ENCODE assay signal across 22 mouse cellular contexts in the genomic region with DNA sequence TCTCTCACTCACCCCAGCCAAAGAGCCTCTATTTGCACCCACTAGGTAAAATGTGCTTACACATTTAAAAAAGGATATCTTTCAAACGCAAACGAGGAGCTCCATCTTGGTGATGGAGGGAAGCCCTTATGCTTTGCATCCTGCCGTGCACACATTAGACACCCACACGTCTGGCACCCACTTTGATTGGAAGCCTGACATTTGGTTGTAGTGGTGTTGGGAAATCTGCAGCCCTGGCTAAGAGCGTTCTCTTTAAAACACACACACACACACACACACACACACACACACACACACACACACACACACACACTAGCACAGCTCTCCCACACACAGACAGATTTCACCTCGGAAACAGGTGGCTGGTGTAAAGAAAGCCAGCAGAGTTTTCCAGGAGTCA. TPM values are rescaled to one million over a fixed set of nuclear protein-coding genes. Genes with fewer than 3 reads are reported as not detected.
A peak's percentile ranks its signal among the peaks of the same experiment; 100 is the strongest.
DNase-seq lines count a peak whose midpoint lies in the region; ATAC-seq lines count a peak whose summit lies in the region.
"Had no signal": no experiment of that assay in that cellular context is flagged by ENCODE, and none has a peak within 500 bp of the region (broad histone marks: within the 10 kb centered on the region; RNA-seq: fewer than 3 reads in every experiment).

No protein-coding gene starts in this region.

- 92% methylated on average over 6 of the region's 6 CpGs for WGBS in midbrain, embryonic 11.5 days

- no peak overlapping the region for H3K27ac ChIP-seq in midbrain, embryonic 11.5 days (ENCODE audit: low read depth, low read length)
- H3K27ac ChIP-seq: forebrain, embryonic 13.5 days; midbrain, embryonic 10.5 days; neural tube, embryonic 13.5 days; stomach, embryonic 15.5 days had no signal

- DNase-seq in frontal cortex, postnatal 14 days (ENCODE audit: low spot score in 2 of 2), result peak; percentile 16 to 46
- DNase-seq in layer of hippocampus, adult 9-10 months (ENCODE audit: low spot score), result peak; percentile 76
- peak; percentile 19 to 73 for DNase-seq in left cerebral cortex, adult 9 months (ENCODE audit: low spot score in 2 of 2)
- peak; percentile 39 for DNase-seq in right cerebral cortex, postnatal 14 days
- no peak for DNase-seq in midbrain, embryonic 11.5 days (ENCODE audit: low spot score, missing footprints)
- DNase-seq in kidney, postnatal 10 days, result no peak
- DNase-seq in gastrocnemius, postnatal 10 days, result no peak
- DNase-seq in ovary, postnatal 10 days (ENCODE audit: low spot score), result no peak
- DNase-seq: adrenal gland, postnatal 25 days; cerebellum, postnatal 25 days; kidney, adult 9 months; kidney, postnatal 4 days; liver; lung, adult 2 months; lung, postnatal 4 days; spleen, adult 18-20 months; thymus, postnatal 25 days had no signal

- no peaks in the 10 kb centered on the region for H3K4me1 ChIP-seq in midbrain, embryonic 11.5 days (ENCODE audit: control insufficient read depth, insufficient read depth, low read length)
- H3K4me1 ChIP-seq: forebrain, embryonic 13.5 days; midbrain, embryonic 10.5 days; neural tube, embryonic 13.5 days; stomach, embryonic 15.5 days had no signal

- H3K9ac ChIP-seq in midbrain, embryonic 11.5 days (ENCODE audit: low read length), result no peak overlapping the region
- H3K9ac ChIP-seq: forebrain, embryonic 13.5 days; neural tube, embryonic 13.5 days; stomach, embryonic 15.5 days had no signal

- H3K4me2 ChIP-seq in midbrain, embryonic 11.5 days, result no peak overlapping the region
- H3K4me2 ChIP-seq: forebrain, embryonic 13.5 days; neural tube, embryonic 13.5 days; stomach, embryonic 15.5 days had no signal

- H3K36me3 ChIP-seq in midbrain, embryonic 11.5 days (ENCODE audit: control insufficient read depth, insufficient read depth, low read length), result no peaks in the 10 kb centered on the region
- H3K36me3 ChIP-seq: midbrain, embryonic 10.5 days; neural tube, embryonic 13.5 days; stomach, embryonic 15.5 days had no signal

- H3K9me3 ChIP-seq in midbrain, embryonic 11.5 days (ENCODE audit: control insufficient read depth, low read length), result no peaks in the 10 kb centered on the region
- H3K9me3 ChIP-seq: forebrain, embryonic 13.5 days; midbrain, embryonic 10.5 days; neural tube, embryonic 13.5 days; stomach, embryonic 15.5 days had no signal

- no peaks in the 10 kb centered on the region for H3K27me3 ChIP-seq in midbrain, embryonic 11.5 days (ENCODE audit: control insufficient read depth, insufficient read depth, low read length)
- H3K27me3 ChIP-seq: forebrain, embryonic 13.5 days; neural tube, embryonic 13.5 days; stomach, embryonic 15.5 days had no signal

- ATAC-seq in midbrain, embryonic 11.5 days (ENCODE audit: low FRiP score), result no peak
- ATAC-seq: forebrain, embryonic 13.5 days; Patski had no signal

- no peak overlapping the region for H3K4me3 ChIP-seq in midbrain, embryonic 11.5 days (ENCODE audit: low read depth, low read length)
- H3K4me3 ChIP-seq: forebrain, embryonic 13.5 days; midbrain, embryonic 10.5 days; neural tube, embryonic 13.5 days; stomach, embryonic 15.5 days had no signal

RNA-seq across cellular contexts. Expression of a gene that starts 33.1 kb away (rescaled TPM):
- 6.0 and 6.7 TPM in 2 replicates for polyA plus RNA-seq in midbrain, embryonic 11.5 days (2014; fragmentation: Nextera tagmentation; extraction: Ambion mirVana)
- total RNA-seq in gastrocnemius, postnatal 10 days (2021), result 10 to 100 TPM; 32.9 to 41.3 TPM

Comparison
In these comparisons a context has a peak if more than half of its experiments do, and no peak if none do; other contexts are left out.
1. DNase-seq: peak in frontal cortex, postnatal 14 days (2 of 2), layer of hippocampus, adult 9-10 months (single experiment), left cerebral cortex, adult 9 months (2 of 2) and right cerebral cortex, postnatal 14 days (single experiment); none in midbrain, embryonic 11.5 days (single experiment), kidney, postnatal 10 days (single experiment), gastrocnemius, postnatal 10 days (single experiment) and ovary, postnatal 10 days (single experiment).